Mouse (Mus musculus) liver, embryonic 13.5 days (tissue): ENCODE measurements around the gene Zfp933. TPM values are rescaled to one million over a fixed set of nuclear protein-coding genes. Genes with fewer than 3 reads are reported as not detected.
"Not testable (repeated sequence)": the region's sequence is repeated elsewhere in the genome, so short reads cannot be mapped to it uniquely, and the experiment has no call there.

ENCODE experiments used
- ATAC-seq: fragments of 200-750 bp; cut with Nextera tagmentation; 2 replicates; pipeline ENCODE4 v1.8.0; 2017; ENCODE audit warnings: low read depth, mild to moderate bottlenecking, moderate number of reproducible peaks, moderate library complexity
- DNase-seq: peaks from one replicate; pipeline ENCODE4 v3.0.0; 2022
- H3K27ac ChIP-seq: fragments of 300-500 bp; sonication (generic); 2 replicates; pipeline ENCODE4 v1.5.1; 2015; ENCODE audit warnings: moderate library complexity, mild to moderate bottlenecking, inconsistent platforms
- H3K27me3 ChIP-seq: fragments of 300-500 bp; sonication (generic); 2 replicates; pipeline ENCODE4 v1.6.1; 2015; ENCODE audit warnings: mild to moderate bottlenecking, inconsistent platforms
- H3K36me3 ChIP-seq: fragments of 300-500 bp; sonication (generic); 2 replicates; pipeline ENCODE4 v1.6.1; 2015; ENCODE audit warnings: mild to moderate bottlenecking, inconsistent platforms
- H3K4me1 ChIP-seq: fragments of 300-500 bp; sonication (generic); replicated peaks from 2 replicates; pipeline ENCODE4 v1.6.1; 2015; ENCODE audit warnings: inconsistent platforms
- H3K4me2 ChIP-seq: fragments of 300-500 bp; sonication (generic); 2 replicates; pipeline ENCODE4 v1.6.1; 2015; ENCODE audit warnings: inconsistent platforms, mild to moderate bottlenecking, moderate library complexity
- H3K4me3 ChIP-seq: fragments of 300-500 bp; sonication (generic); replicated peaks from 2 replicates; pipeline ENCODE4 v1.5.1; 2015; ENCODE audit warnings: mild to moderate bottlenecking, inconsistent platforms
- H3K9ac ChIP-seq: fragments of 300-500 bp; sonication (generic); 2 replicates; pipeline ENCODE4 v1.6.1; 2015; ENCODE audit warnings: mild to moderate bottlenecking, inconsistent platforms
- H3K9me3 ChIP-seq: fragments of 300-500 bp; sonication (generic); replicated peaks from 2 replicates; pipeline ENCODE4 v1.6.1; 2016; ENCODE audit warnings: inconsistent platforms
- WGBS: fragments of 180-500 bp; shearing (Covaris S2); methylation state at CpG from one replicate; pipeline ENCODE4 v1.1.7; 2015; ENCODE audit not compliant: insufficient replicate concordance; 5-methylcytosine and 5-hydroxymethylcytosine counted together
- polyA plus RNA-seq: library from polyadenylated mRNA; unstranded; fragments of >200 nt; fragmentation: Nextera tagmentation; extraction: Ambion mirVana; gene quantifications from 2 replicates; pipeline ENCODE4 v1.2.1, GENCODE M21; 2015

Zfp933 gene
- polyA plus RNA-seq, 1 experiment from 2014 or later = 1.3 TPM

GRCm38 (mm10) chr4:147879865-147880264, 31.7 kb upstream of the Zfp933 start:
- no peak for ATAC-seq
- Histone ChIP-seq H3K27ac (no peak overlapping the region), H3K36me3 (peaks cover 89% of the 10 kb centered on the region), H3K9me3 (no peaks in the 10 kb centered on the region), H3K4me3 (no peak overlapping the region), H3K27me3 (no peaks in the 10 kb centered on the region), H3K4me2 (no peak overlapping the region), H3K4me1 (peaks cover 10% of the 10 kb centered on the region), H3K9ac (no peak overlapping the region)
- no peak for DNase-seq
- WGBS = 71% methylated on average over 5 of the region's 5 CpGs

DNA sequence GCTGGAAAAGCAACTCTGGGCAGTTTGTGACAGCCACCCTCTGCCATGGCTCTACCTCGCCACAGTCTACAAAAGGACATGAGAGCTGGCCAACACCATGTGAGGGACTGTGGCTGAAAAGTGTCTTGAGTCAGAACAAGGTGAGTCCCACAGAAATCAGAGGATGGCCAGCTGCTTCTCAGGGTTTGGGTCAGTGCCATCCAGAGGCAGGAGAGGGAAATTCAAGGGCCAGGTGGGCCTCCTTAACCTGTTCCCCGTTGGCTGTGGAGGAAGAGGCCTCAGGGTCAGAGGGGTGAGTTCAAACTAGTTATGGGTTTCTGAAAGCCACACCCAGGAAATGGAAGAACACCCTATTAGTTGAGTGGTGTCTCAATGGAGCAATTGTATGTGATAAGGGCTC, 31.3 kb upstream of the Zfp933 start:
- DNase-seq (no peak), ATAC-seq (no peak)
- Histone ChIP-seq H3K4me1 (peaks cover 10% of the 10 kb centered on the region), H3K9me3 (no peaks in the 10 kb centered on the region), H3K27me3 (no peaks in the 10 kb centered on the region), H3K4me2 (no peak overlapping the region), H3K4me3 (no peak overlapping the region), H3K27ac (no peak overlapping the region), H3K9ac (no peak overlapping the region), H3K36me3 (peaks cover 90% of the 10 kb centered on the region)
- 48% methylated on average over 2 of the region's 2 CpGs for WGBS

DNA sequence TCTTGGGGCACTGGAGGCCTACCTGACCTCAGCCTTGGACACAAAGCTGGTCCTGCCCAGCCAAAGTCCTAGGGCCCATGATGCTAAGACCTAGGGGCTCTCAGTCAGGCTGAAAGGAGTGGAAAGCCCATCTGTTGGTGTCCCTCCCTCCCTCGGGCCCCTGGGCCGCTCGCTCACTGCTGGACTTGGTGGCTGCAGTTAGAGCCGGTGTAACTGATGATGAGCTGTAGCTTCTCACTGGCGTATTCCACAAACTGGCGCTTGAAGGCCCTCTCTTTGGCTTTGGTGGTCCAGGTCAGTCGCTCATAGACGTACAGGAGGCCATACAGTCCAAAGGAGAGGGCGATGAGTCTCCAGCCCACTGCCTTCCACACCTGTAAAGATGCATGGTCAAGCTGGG, 30.4 kb upstream of the Zfp933 start:
- no peak for ATAC-seq
- Histone ChIP-seq H3K9ac (no peak overlapping the region), H3K36me3 (peaks cover 90% of the 10 kb centered on the region), H3K4me3 (no peak overlapping the region), H3K27ac (no peak overlapping the region), H3K9me3 (no peaks in the 10 kb centered on the region), H3K4me2 (no peak overlapping the region), H3K27me3 (no peaks in the 10 kb centered on the region), H3K4me1 (peaks cover 10% of the 10 kb centered on the region)
- WGBS = 88% methylated on average over 9 of the region's 9 CpGs
- no peak for DNase-seq

- no peak overlapping the region for H3K4me2 ChIP-seq
- no peak overlapping the region for H3K27ac ChIP-seq
- no peak overlapping the region for H3K4me3 ChIP-seq
- 0 out of 2 replicates have a peak, but pooled peaks have one; percentile 18 for ATAC-seq
- no peaks in the 10 kb centered on the region for H3K9me3 ChIP-seq
- no peak for DNase-seq
- H3K27me3 ChIP-seq = no peaks in the 10 kb centered on the region
- WGBS = 48% methylated on average over 4 of the region's 4 CpGs
- H3K36me3 ChIP-seq = peaks cover 88% of the 10 kb centered on the region
- no peak overlapping the region for H3K9ac ChIP-seq
- peaks cover 13% of the 10 kb centered on the region for H3K4me1 ChIP-seq
Observed at GRCm38 (mm10) chr4:147875852-147876575, 27.8 kb upstream of the Zfp933 start.

- H3K27ac ChIP-seq = peak overlapping the region; percentile 80
- H3K4me2 ChIP-seq = peak overlapping the region; percentile 89
- H3K27me3 ChIP-seq = no peaks in the 10 kb centered on the region
- no peaks in the 10 kb centered on the region for H3K9me3 ChIP-seq
- peak overlapping the region; percentile 96 for H3K4me3 ChIP-seq
- peak overlapping the region; percentile 81 for H3K9ac ChIP-seq
- H3K4me1 ChIP-seq = peaks cover 41% of the 10 kb centered on the region
- DNase-seq (no peak), ATAC-seq (no peak)
- peaks cover 53% of the 10 kb centered on the region for H3K36me3 ChIP-seq
- 10% methylated on average over 5 of the region's 5 CpGs for WGBS
Observed at GRCm38 (mm10) chr4:147869238-147869637, 21.1 kb upstream of the Zfp933 start.

DNA sequence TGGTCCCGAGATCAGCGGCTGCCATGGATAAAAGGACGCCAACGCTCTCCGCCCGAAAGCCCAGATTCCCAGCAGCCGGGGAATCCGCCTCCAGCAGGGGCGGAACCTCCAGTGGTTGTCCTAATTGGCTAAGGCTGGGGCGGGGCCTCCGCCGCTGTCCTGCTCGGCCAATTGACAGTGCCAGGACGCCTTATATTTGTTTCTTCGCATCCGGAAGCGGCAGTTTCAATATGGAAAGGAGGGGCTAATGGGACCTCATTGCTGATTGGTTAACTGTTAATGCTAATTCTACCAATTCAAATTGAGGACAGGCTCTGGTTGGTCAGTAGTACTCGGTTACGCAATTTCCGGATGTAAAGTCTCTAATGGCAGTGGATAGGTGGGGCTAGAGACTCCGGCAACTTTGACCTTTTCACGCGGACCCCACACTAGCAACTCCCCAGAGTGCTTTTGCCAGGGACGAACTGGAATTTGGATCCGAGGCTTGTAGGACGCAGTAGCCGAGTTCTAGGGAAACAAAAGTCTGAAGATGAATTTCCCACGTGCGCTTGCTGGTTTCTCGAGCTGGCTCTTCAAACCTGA, 20.4 kb upstream of the Zfp933 start, which contains the start of the genes Miip and Fv1:
Miip (minus strand) TSS at position 367 of the 582 bp plus-strand sequence.
Fv1 (plus strand) TSS at position 530 of the 582 bp plus-strand sequence.
- H3K27ac ChIP-seq = peak within 1 kb of the TSS; percentile 88
- H3K4me1 ChIP-seq = peaks cover 41% of the 10 kb centered on the region
- ATAC-seq (peak; percentile 98), DNase-seq (peak; percentile 91)
- H3K9me3 ChIP-seq = no peaks in the 10 kb centered on the region
- H3K4me2 ChIP-seq = peak within 1 kb of the TSS; percentile 89
- peaks cover 52% of the 10 kb centered on the region for H3K36me3 ChIP-seq
- WGBS = under 1% methylated on average over 30 of the region's 30 CpGs
- no peaks in the 10 kb centered on the region for H3K27me3 ChIP-seq
- peak within 1 kb of the TSS; percentile 96 for H3K4me3 ChIP-seq
- H3K9ac ChIP-seq = peak within 1 kb of the TSS; percentile 90

DNA sequence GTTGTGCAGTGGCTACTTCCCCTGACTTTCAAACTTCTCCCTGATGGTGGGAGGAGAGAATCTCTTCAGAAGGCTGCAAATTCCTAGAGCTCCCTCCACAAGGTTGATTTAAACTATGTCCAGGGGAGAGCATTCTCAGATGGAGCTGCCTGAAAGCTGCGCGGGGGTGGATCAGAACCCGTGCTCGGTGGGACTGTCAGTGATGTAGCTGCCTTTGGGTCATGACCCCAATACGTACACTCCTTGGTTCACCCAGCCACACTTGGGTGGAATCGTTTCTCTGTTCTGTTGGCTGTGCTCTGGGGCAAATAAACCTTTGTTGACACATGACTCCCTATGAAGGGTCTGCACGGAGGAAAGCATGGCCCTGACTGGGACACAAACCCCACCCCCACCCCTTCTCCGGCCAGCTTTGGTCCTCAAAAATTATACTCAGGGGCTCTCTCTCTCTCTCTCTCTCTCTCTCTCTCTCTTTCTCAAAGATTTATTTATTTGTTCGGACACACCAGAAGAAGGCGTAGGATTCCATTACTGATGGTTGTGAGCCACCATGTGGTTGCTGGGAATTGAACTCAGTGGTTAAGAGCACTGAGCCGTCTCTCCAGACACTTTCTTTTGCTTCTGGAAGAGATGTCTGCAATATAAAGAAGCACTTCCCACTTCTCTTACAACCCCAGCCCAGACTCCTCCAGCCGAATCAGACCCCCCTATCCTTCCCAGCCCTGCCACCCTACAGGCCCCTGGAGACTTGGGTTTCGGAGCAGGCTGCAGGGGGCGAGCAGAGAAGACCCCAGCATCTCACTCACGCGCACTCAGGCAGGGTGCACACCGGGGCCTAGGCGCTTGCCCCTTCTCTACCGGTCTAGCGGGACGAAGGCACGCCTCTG, 19.6 kb upstream of the Zfp933 start:
- DNase-seq = no peak
- WGBS = 5% methylated on average over 22 of the region's 22 CpGs

GRCm38 (mm10) chr4:147866793-147867192, 18.6 kb upstream of the Zfp933 start:
- H3K36me3 ChIP-seq = peaks cover 52% of the 10 kb centered on the region
- ATAC-seq, H3K27ac ChIP-seq, H3K9me3 ChIP-seq, DNase-seq, H3K27me3 ChIP-seq: not testable (repeated sequence)
- 53% methylated on average over 3 of the region's 3 CpGs for WGBS
- peak overlapping the region; percentile 76 for H3K4me2 ChIP-seq
- H3K4me1 ChIP-seq = peaks cover 41% of the 10 kb centered on the region
- H3K9ac ChIP-seq = peak overlapping the region; percentile 90; the same call in 1 of the 2 replicates
- H3K4me3 ChIP-seq = peak overlapping the region; percentile 96; the same call in 1 of the 2 replicates

More for the DNA sequence above, 19.6 kb upstream of the Zfp933 start:
- ATAC-seq = no peak
- H3K27ac ChIP-seq = peak overlapping the region; percentile 88
- H3K9me3 ChIP-seq = no peaks in the 10 kb centered on the region
- H3K4me3 ChIP-seq = peak overlapping the region; percentile 96
- peaks cover 52% of the 10 kb centered on the region for H3K36me3 ChIP-seq
- no peaks in the 10 kb centered on the region for H3K27me3 ChIP-seq
- H3K4me1 ChIP-seq = peaks cover 41% of the 10 kb centered on the region
- H3K9ac ChIP-seq = peak overlapping the region; percentile 90
- peak overlapping the region; percentile 76 for H3K4me2 ChIP-seq

DNA sequence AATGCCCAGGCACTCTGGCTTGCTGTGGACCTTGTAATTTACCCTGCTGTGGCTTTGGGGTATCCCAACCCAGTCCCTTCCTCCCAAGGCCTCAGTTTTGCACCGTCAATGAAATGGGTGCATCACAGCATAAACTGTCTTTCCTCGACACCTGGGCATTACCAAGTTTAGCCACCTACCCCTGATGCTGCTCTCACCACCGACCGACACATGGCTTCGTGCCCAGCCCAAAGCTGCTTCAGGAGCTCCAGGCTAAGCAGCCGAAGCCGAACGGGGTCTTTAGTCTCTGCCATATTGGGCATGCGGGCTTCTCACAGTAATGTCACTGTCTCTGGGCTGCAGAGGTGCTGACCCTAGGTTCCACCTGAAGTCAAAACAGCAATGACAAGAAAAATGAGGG, 17.9 kb upstream of the Zfp933 start:
- Histone ChIP-seq H3K27ac (no peak overlapping the region), H3K4me2 (no peak overlapping the region), H3K36me3 (peaks cover 54% of the 10 kb centered on the region), H3K27me3 (no peaks in the 10 kb centered on the region), H3K4me3 (no peak overlapping the region), H3K9me3 (no peaks in the 10 kb centered on the region), H3K4me1 (peaks cover 39% of the 10 kb centered on the region), H3K9ac (no peak overlapping the region)
- ATAC-seq (no peak), DNase-seq (no peak)
- WGBS = 87% methylated on average over 9 of the region's 9 CpGs

GRCm38 (mm10) chr4:147865651-147866050, 17.5 kb upstream of the Zfp933 start:
- Histone ChIP-seq H3K9me3 (no peaks in the 10 kb centered on the region), H3K4me1 (peaks cover 37% of the 10 kb centered on the region), H3K27ac (no peak overlapping the region), H3K36me3 (peaks cover 56% of the 10 kb centered on the region), H3K27me3 (no peaks in the 10 kb centered on the region), H3K9ac (no peak overlapping the region), H3K4me3 (no peak overlapping the region), H3K4me2 (no peak overlapping the region)
- 91% methylated on average over 6 of the region's 6 CpGs for WGBS
- ATAC-seq (no peak), DNase-seq (no peak)

DNA sequence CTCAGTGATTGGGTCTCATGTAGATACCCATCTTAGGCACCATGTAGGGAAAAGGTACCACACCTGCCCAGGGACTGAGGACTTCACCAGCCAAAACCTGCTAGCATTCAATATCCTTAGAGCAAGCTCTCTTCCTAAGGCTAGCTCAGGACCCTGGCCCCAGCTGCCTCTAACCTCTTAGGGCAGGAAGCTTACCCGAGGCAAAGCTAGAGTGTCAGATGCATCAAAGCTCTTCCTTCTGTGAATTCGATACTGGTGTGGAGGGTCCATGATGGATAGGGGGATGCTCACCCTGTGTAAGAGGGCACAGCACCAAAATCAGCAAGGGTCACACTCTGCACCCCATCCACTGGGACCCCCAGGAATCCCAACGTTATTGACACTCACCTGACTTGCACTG, 13.9 kb upstream of the Zfp933 start:
- no peak for DNase-seq
- Histone ChIP-seq H3K4me1 (peaks cover 13% of the 10 kb centered on the region), H3K4me2 (no peak overlapping the region), H3K4me3 (no peak overlapping the region), H3K9me3 (no peaks in the 10 kb centered on the region), H3K27me3 (no peaks in the 10 kb centered on the region), H3K9ac (no peak overlapping the region), H3K36me3 (peaks cover 62% of the 10 kb centered on the region), H3K27ac (no peak overlapping the region)
- 75% methylated on average over 3 of the region's 3 CpGs for WGBS
- no peak for ATAC-seq
